Mouse (Mus musculus) c-Kit-negative CD71-positive TER-119-positive erythroid progenitor cells, embryonic 14.5 days (primary cell): ENCODE measurements around the gene Itprid2.

Experiments
- DNase-seq: peaks from one replicate; pipeline ENCODE4 v3.0.0-alpha.2; 2013; ENCODE audit warnings: low read depth, low spot score

Itprid2 gene

GRCm38 (mm10) chr2:79707575-79707974, 72.4 kb downstream of the Itprid2 start, which contains the start of gene Ppp1r1c:
Gene Ppp1r1c, plus strand, starts transcription at chr2:79707780.
- DNase-seq, result no peak

- DNase-seq, result no peak
These were observed 78.5 kb downstream of the Itprid2 start for GRCm38 (mm10) chr2:79713662-79714091.

GRCm38 (mm10) chr2:79714745-79715144, 79.6 kb downstream of the Itprid2 start:
- DNase-seq, result no peak

- no peak for DNase-seq
These were observed 80.8 kb downstream of the Itprid2 start for GRCm38 (mm10) chr2:79715925-79716324.

GRCm38 (mm10) chr2:79717846-79718245, 82.7 kb downstream of the Itprid2 start:
- DNase-seq, result no peak

GRCm38 (mm10) chr2:79722415-79722814, 87.3 kb downstream of the Itprid2 start:
- DNase-seq, result no peak
